Mouse (Mus musculus) limb, embryonic 11.5 days (tissue): ENCODE data around the gene Pitpnm2. TPM values are rescaled to one million over a fixed set of nuclear protein-coding genes. Genes with fewer than 3 reads are reported as not detected.

Experiments used
- ATAC-seq: fragments of 200-750 bp; cut with Nextera tagmentation; 2 replicates; pipeline ENCODE4 v1.8.0; 2017; ENCODE audit warnings: low read depth; ENCODE audit not compliant: insufficient number of reproducible peaks, low FRiP score, low TSS enrichment
- DNase-seq: peaks from one replicate; pipeline ENCODE4 v3.0.0-alpha.2; 2015; ENCODE audit warnings: low spot score
- H3K27ac ChIP-seq: fragments of 300-500 bp; sonication (generic); replicated peaks from 2 replicates; pipeline ENCODE4 v1.5.1; 2014; ENCODE audit warnings: low read depth, mild to moderate bottlenecking, low read length
- H3K27me3 ChIP-seq: fragments of 300-500 bp; sonication (generic); 2 replicates; pipeline ENCODE4 v1.6.1; 2014; ENCODE audit warnings: mild to moderate bottlenecking, low read length, mixed read lengths; ENCODE audit not compliant: control insufficient read depth, insufficient read depth
- H3K36me3 ChIP-seq: fragments of 300-500 bp; sonication (generic); 2 replicates; pipeline ENCODE4 v1.6.1; 2014; ENCODE audit warnings: mild to moderate bottlenecking, low read length, moderate library complexity, mixed read lengths; ENCODE audit not compliant: control insufficient read depth, insufficient read depth
- H3K4me1 ChIP-seq: fragments of 300-500 bp; sonication (generic); 2 replicates; pipeline ENCODE4 v1.6.1; 2014; ENCODE audit warnings: low read length, mixed read lengths; ENCODE audit not compliant: control insufficient read depth, insufficient read depth
- H3K4me2 ChIP-seq: fragments of 300-500 bp; sonication (generic); 2 replicates; pipeline ENCODE4 v1.6.1; 2014; ENCODE audit warnings: low read depth, mild to moderate bottlenecking, moderate library complexity; ENCODE audit not compliant: severe bottlenecking
- H3K4me3 ChIP-seq: fragments of 300-500 bp; sonication (generic); 2 replicates; pipeline ENCODE4 v1.5.1; 2014; ENCODE audit warnings: low read depth, low read length
- H3K9ac ChIP-seq: fragments of 300-500 bp; sonication (generic); 2 replicates; pipeline ENCODE4 v1.6.1; 2014; ENCODE audit warnings: mild to moderate bottlenecking, low read length
- H3K9me3 ChIP-seq: fragments of 300-500 bp; sonication (generic); 2 replicates; pipeline ENCODE4 v1.6.1; 2016; ENCODE audit warnings: low read length; ENCODE audit not compliant: control insufficient read depth
- WGBS: fragments of 180-500 bp; shearing (Covaris S2); extraction: QIAGEN DNeasy Blood & Tissue Kit; methylation state at CpG from one replicate; pipeline ENCODE4 v1.1.7; 2014; 5-methylcytosine and 5-hydroxymethylcytosine counted together
- polyA plus RNA-seq: library from polyadenylated mRNA; unstranded; fragments of >200 nt; fragmentation: Nextera tagmentation; extraction: Ambion mirVana; gene quantifications from 2 replicates; pipeline ENCODE4 v1.2.1, GENCODE M21; 2014

Gene Pitpnm2
- polyA plus RNA-seq, 1 experiment from 2014 or later, result 3.4 TPM

GRCm38 (mm10) chr5:124253555-124253954, 4.0 kb upstream of the Pitpnm2 start:
- Histone ChIP-seq H3K9ac (no peak overlapping the region), H3K4me1 (peaks cover 10% of the 10 kb centered on the region; the same call in 1 of the 2 replicates), H3K36me3 (peaks cover 11% of the 10 kb centered on the region; the same call in 1 of the 2 replicates), H3K4me2 (no peak overlapping the region), H3K9me3 (no peaks in the 10 kb centered on the region), H3K27ac (no peak overlapping the region), H3K27me3 (no peaks in the 10 kb centered on the region), H3K4me3 (no peak overlapping the region)
- 81% methylated on average over 8 of the region's 8 CpGs for WGBS
- ATAC-seq (no peak), DNase-seq (no peak)

- Histone ChIP-seq H3K27ac (no peak overlapping the region), H3K4me3 (no peak overlapping the region), H3K9ac (no peak overlapping the region), H3K9me3 (no peaks in the 10 kb centered on the region), H3K27me3 (no peaks in the 10 kb centered on the region), H3K4me1 (peaks cover 10% of the 10 kb centered on the region; the same call in 1 of the 2 replicates), H3K4me2 (no peak overlapping the region), H3K36me3 (peaks cover 9% of the 10 kb centered on the region; the same call in 1 of the 2 replicates)
- ATAC-seq (no peak), DNase-seq (no peak)
- WGBS, result 94% methylated on average over 13 of the region's 13 CpGs
These were observed 3.2 kb upstream of the Pitpnm2 start for GRCm38 (mm10) chr5:124252580-124253320.

- Histone ChIP-seq H3K27ac (no peak overlapping the region), H3K9me3 (no peaks in the 10 kb centered on the region), H3K9ac (no peak overlapping the region), H3K4me2 (no peak overlapping the region), H3K36me3 (peaks cover 4% of the 10 kb centered on the region; the same call in 1 of the 2 replicates), H3K4me1 (peaks cover 10% of the 10 kb centered on the region; the same call in 1 of the 2 replicates), H3K4me3 (no peak overlapping the region), H3K27me3 (no peaks in the 10 kb centered on the region)
- ATAC-seq (no peak), DNase-seq (no peak)
- WGBS, result 82% methylated on average over 5 of the region's 5 CpGs
These were observed 1.5 kb upstream of the Pitpnm2 start for GRCm38 (mm10) chr5:124251070-124251469.

- peak overlapping the region; percentile 82 for H3K9ac ChIP-seq
- H3K9me3 ChIP-seq, result no peaks in the 10 kb centered on the region
- H3K27me3 ChIP-seq, result no peaks in the 10 kb centered on the region
- no peak overlapping the region for H3K27ac ChIP-seq
- ATAC-seq (peak; percentile 60; the same call in 1 of the 2 replicates), DNase-seq (peak; percentile 64)
- H3K4me2 ChIP-seq, result peak overlapping the region; percentile 94
- peak overlapping the region; percentile 58 for H3K4me3 ChIP-seq
- peaks cover 2% of the 10 kb centered on the region; the same call in 1 of the 2 replicates for H3K36me3 ChIP-seq
- WGBS, result 1% methylated on average over 57 of the region's 77 CpGs
- H3K4me1 ChIP-seq, result peaks cover 10% of the 10 kb centered on the region; the same call in 1 of the 2 replicates
These were observed 531 bp downstream of the Pitpnm2 start for GRCm38 (mm10) chr5:124248845-124249613.

GRCm38 (mm10) chr5:124247986-124248626, 1.5 kb downstream of the Pitpnm2 start:
- ATAC-seq (no peak), DNase-seq (no peak)
- H3K4me1 ChIP-seq, result peaks cover 10% of the 10 kb centered on the region; the same call in 1 of the 2 replicates
- no peaks in the 10 kb centered on the region for H3K27me3 ChIP-seq
- H3K27ac ChIP-seq, result no peak overlapping the region
- H3K9ac ChIP-seq, result no peak overlapping the region
- no peak overlapping the region for H3K4me3 ChIP-seq
- no peaks in the 10 kb centered on the region for H3K9me3 ChIP-seq
- WGBS, result 48% methylated on average over 9 of the region's 9 CpGs
- 0 out of 2 replicates have a peak, but pooled peaks cover 2% of the 10 kb centered on the region for H3K36me3 ChIP-seq
- H3K4me2 ChIP-seq, result no peak overlapping the region

- 0 out of 2 replicates have a peak, but pooled peaks cover 2% of the 10 kb centered on the region for H3K36me3 ChIP-seq
- H3K4me2 ChIP-seq, result no peak overlapping the region
- H3K27me3 ChIP-seq, result no peaks in the 10 kb centered on the region
- WGBS, result 62% methylated on average over 7 of the region's 7 CpGs
- no peak overlapping the region for H3K4me3 ChIP-seq
- peaks cover 11% of the 10 kb centered on the region for H3K4me1 ChIP-seq
- DNase-seq (no peak), ATAC-seq (no peak)
- H3K27ac ChIP-seq, result no peak overlapping the region
- H3K9ac ChIP-seq, result no peak overlapping the region
- H3K9me3 ChIP-seq, result no peaks in the 10 kb centered on the region
These were observed 2.3 kb downstream of the Pitpnm2 start for GRCm38 (mm10) chr5:124247296-124247695.

- WGBS, result 87% methylated on average over 7 of the region's 7 CpGs
- no peak overlapping the region for H3K27ac ChIP-seq
- H3K9ac ChIP-seq, result no peak overlapping the region
These were observed 4.7 kb downstream of the Pitpnm2 start for GRCm38 (mm10) chr5:124244885-124245284.

GRCm38 (mm10) chr5:124244449-124244848, 5.1 kb downstream of the Pitpnm2 start:
- DNase-seq (no peak), ATAC-seq (no peak)
- Histone ChIP-seq H3K27me3 (no peaks in the 10 kb centered on the region), H3K4me2 (no peak overlapping the region), H3K4me1 (peaks cover 20% of the 10 kb centered on the region), H3K36me3 (no peaks in the 10 kb centered on the region), H3K9me3 (no peaks in the 10 kb centered on the region), H3K9ac (no peak overlapping the region), H3K4me3 (no peak overlapping the region), H3K27ac (no peak overlapping the region)
- 95% methylated on average over 8 of the region's 8 CpGs for WGBS

More at GRCm38 (mm10) chr5:124244885-124245284, 4.7 kb downstream of the Pitpnm2 start:
- Histone ChIP-seq H3K4me3 (no peak overlapping the region), H3K36me3 (no peaks in the 10 kb centered on the region), H3K4me2 (no peak overlapping the region), H3K27me3 (no peaks in the 10 kb centered on the region), H3K4me1 (peaks cover 20% of the 10 kb centered on the region), H3K9me3 (no peaks in the 10 kb centered on the region)
- DNase-seq (no peak), ATAC-seq (no peak)
